Mouse (Mus musculus): ENCODE data around the gene Trabd. TPM values are rescaled to one million over a fixed set of nuclear protein-coding genes. Genes with fewer than 3 reads are reported as not detected.

The Trabd gene
- polyA plus RNA-seq (2015; fragmentation: Nextera tagmentation; extraction: Ambion mirVana), result 49.4 and 51.3 TPM in 2 replicates

DNA sequence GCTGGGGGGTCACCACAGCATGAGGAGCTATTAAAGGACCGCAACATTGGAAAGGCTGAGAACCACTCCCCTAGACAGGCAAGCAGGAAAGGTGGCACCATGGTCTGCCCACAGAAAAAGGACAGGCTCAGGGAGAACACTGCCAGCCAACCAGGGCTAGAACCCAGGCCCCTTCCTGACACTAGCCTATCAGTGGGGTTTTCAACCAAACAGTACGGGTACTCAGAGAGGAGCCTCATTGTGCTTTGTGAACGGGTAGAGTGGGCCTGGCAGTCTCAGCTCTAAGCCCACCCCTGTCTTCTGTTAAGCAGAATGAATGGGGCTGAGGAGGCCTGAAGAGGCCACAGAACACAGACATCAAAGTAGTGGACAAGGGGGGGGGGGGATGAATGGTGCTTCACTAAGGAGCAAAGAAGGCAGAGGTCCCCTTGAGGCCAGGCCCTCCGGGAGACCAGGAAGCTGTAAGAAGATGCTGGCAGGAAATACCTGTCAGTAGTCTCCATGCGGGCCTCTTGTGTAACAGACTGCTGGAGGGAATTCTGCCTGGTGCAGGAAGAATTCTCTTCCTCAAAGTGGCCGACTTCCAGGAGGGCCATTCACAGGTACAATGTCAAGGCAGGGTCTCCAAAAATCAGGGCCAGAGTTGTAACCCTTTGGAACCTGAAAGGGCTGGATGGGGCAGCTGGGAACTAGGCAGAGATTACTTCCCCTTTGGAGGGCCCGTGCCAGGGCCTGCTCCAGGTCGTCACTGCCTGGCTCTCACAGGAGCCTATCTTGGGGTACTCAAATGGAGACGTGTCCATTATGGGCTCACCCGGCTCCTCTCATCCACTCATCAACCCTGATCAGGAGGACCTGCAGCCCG is at the start of gene Trabd:
Gene Trabd, plus strand, starts transcription at position 512 of the 865 bp plus-strand sequence.
- Histone ChIP-seq H3K4me3 (peak within 1 kb of the TSS; percentile 85), H3K9ac (peak within 1 kb of the TSS; percentile 92), H3K36me3 (peaks cover 6% of the 10 kb centered on the region; the same call in 1 of the 2 replicates), H3K27ac (peak within 1 kb of the TSS; percentile 76), H3K4me2 (replicated peaks) (peak within 1 kb of the TSS; percentile 95), H3K9me3 (no peaks in the 10 kb centered on the region), H3K4me1 (peaks cover 39% of the 10 kb centered on the region), H3K27me3 (peaks cover 14% of the 10 kb centered on the region)
- ATAC-seq (ENCODE audit: low FRiP score, low read depth), result no peak
- WGBS, result 22% methylated on average over 11 of the region's 11 CpGs

DNA sequence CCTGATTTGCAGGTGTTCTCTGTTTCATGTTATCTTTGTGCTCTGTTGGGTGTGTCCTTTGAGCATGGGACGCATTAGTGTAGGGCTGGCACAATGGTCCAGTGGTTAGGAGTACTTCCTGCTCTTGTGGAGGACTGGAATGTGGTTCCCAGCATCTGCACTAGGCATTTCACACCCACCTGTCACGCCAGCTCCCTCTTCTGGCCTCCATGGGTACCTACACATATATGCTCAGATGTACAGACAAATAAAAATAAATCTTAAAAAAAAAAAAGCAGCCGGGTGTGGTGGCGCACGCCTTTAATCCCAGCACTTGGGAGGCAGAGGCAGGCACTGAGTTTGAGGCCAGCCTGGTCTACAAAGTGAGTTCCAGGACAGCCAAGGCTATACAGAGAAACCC is 30.5 kb upstream of the Trabd start:
- 76% methylated on average over 5 of the region's 5 CpGs for WGBS
- Histone ChIP-seq H3K36me3 (no peaks in the 10 kb centered on the region), H3K27me3 (no peaks in the 10 kb centered on the region), H3K27ac (no peak overlapping the region), H3K4me3 (no peak overlapping the region), H3K4me1 (no peaks in the 10 kb centered on the region), H3K4me2 (replicated peaks) (no peak overlapping the region), H3K9ac (no peak overlapping the region), H3K9me3 (peaks cover 10% of the 10 kb centered on the region)
- no peak for ATAC-seq (ENCODE audit: low FRiP score, low read depth)

DNA sequence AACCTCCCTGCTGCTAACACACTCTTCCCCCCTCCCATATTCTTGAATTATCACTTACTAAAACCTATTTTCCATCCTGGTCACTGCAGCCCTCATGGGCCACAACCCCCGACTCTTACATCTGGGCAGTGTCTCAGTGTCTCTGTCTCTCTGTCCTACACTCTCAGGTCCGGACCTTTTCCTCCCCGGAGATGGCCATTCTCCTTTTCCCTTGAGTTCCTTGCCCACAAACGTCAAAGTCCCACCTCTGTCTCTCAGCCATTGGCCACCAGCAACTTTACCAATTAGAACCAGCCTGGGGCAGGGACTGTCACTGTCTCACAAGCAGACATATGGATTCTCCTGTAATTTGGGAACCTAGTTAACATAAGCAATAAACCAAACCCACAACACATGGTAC is 28.6 kb upstream of the Trabd start:
- Histone ChIP-seq H3K27me3 (no peaks in the 10 kb centered on the region), H3K4me3 (no peak overlapping the region), H3K4me2 (replicated peaks) (no peak overlapping the region), H3K9ac (no peak overlapping the region), H3K4me1 (no peaks in the 10 kb centered on the region), H3K27ac (no peak overlapping the region), H3K36me3 (no peaks in the 10 kb centered on the region), H3K9me3 (peaks cover 10% of the 10 kb centered on the region)
- 51% methylated on average over 4 of the region's 4 CpGs for WGBS
- ATAC-seq (ENCODE audit: low FRiP score, low read depth), result no peak

DNA sequence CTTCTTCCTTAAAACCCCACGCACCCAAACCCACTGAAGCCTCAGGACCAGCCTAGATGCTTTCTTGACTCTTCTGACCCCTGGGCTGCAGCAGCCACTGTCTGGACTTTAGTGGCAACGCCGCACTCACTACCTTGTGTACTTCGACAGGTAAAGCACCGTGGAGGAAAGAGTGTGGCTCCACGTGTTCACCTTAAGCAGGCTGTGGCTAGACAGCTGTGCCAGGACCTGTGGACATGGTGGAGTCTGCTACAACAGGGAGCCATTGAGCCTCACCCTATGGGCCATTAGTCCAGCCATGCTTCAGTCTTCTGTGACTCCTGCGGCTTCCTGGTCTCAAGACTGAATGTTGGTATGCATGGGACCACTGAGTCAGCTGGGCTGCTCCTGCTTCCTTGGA is 20.3 kb upstream of the Trabd start:
- H3K27me3 ChIP-seq, result peaks cover 32% of the 10 kb centered on the region

DNA sequence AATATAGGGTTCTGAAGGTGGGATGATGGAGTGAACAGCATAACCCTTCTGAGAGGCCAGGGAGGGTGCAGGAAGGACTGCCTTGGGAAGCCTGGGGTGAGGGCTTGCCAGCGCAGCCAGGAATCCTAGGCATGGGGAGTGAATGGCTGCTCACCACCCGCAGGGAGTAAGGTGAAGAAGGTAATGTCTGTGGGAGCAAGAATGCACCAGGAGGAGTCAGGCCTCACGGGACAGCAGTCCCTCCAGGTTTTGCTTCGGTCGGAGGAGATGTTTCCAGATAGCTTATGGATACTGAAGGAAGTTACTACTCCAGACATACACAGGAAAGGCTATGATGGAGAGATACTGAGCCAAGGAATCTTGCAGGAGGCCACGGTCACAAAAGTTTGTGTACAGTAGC is 16.2 kb upstream of the Trabd start:
- H3K4me2 ChIP-seq (replicated peaks), result peak overlapping the region; percentile 92
- WGBS, result 24% methylated on average over 6 of the region's 6 CpGs
- H3K4me1 ChIP-seq, result peaks cover 10% of the 10 kb centered on the region
- no peak overlapping the region for H3K9ac ChIP-seq
- H3K4me3 ChIP-seq, result peak overlapping the region; percentile 67; the same call in 1 of the 2 replicates
- no peaks in the 10 kb centered on the region for H3K9me3 ChIP-seq
- ATAC-seq (ENCODE audit: low FRiP score, low read depth), result no peak
- H3K27me3 ChIP-seq, result peaks cover 69% of the 10 kb centered on the region
- H3K36me3 ChIP-seq, result no peaks in the 10 kb centered on the region
- H3K27ac ChIP-seq, result no peak overlapping the region

More for the DNA sequence above, 20.3 kb upstream of the Trabd start:
- H3K9ac ChIP-seq, result no peak overlapping the region
- ATAC-seq (ENCODE audit: low FRiP score, low read depth), result no peak
- 91% methylated on average over 7 of the region's 7 CpGs for WGBS
- H3K27ac ChIP-seq, result no peak overlapping the region
- H3K4me2 ChIP-seq (replicated peaks), result no peak overlapping the region
- H3K9me3 ChIP-seq, result no peaks in the 10 kb centered on the region
- no peaks in the 10 kb centered on the region for H3K36me3 ChIP-seq
- H3K4me3 ChIP-seq, result no peak overlapping the region
- peaks cover 5% of the 10 kb centered on the region for H3K4me1 ChIP-seq

DNA sequence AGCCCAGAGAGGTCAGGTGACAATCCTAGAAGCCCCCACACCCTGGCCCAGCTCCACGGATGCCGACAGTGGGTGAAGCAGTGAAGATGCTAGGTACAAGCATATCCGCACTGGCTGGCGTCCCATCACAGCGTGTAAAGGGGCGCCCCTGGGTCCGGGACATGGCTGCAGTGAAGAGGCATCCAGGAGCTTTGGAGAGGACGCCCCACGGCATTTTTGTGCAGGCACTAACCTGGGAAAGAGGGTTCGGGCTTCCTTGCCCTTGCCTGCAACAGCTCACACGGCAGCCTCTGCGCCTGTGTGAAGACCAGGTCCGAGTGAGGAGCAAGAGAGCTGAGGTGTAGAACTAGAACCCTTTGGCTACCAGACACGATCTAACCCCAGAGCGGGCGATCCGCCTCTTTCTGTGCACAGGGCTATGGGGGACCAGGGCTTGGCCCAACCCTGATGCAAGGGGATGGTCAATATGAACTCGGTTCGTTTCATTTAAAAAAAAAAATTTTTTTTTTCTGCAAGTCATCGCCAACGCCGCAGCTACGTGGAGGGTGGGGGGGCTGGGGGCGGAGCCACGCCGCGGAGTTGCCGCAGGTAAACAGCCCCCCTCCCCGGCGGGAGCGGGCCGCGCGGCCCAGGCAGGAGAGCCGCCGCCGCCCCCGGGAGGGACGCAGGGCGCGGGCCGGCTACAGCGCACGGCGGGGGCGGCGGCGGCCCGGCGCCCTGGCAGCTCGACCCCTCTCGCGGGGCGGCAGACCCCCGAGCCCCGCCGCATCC is 15.6 kb upstream of the Trabd start, which contains the start of gene Panx2:
Gene Panx2, plus strand, starts transcription at position 574 of the 771 bp plus-strand sequence.
- H3K4me2 ChIP-seq (replicated peaks), result peak within 1 kb of the TSS; percentile 92
- no peak within 1 kb of the TSS for H3K27ac ChIP-seq
- no peaks in the 10 kb centered on the region for H3K36me3 ChIP-seq
- peak within 1 kb of the TSS; percentile 74 for H3K9ac ChIP-seq
- no peaks in the 10 kb centered on the region for H3K9me3 ChIP-seq
- WGBS, result 1% methylated on average over 31 of the region's 57 CpGs
- no peak for ATAC-seq (ENCODE audit: low FRiP score, low read depth)
- H3K4me1 ChIP-seq, result peaks cover 10% of the 10 kb centered on the region
- H3K27me3 ChIP-seq, result peaks cover 75% of the 10 kb centered on the region
- H3K4me3 ChIP-seq, result peak within 1 kb of the TSS; percentile 67

DNA sequence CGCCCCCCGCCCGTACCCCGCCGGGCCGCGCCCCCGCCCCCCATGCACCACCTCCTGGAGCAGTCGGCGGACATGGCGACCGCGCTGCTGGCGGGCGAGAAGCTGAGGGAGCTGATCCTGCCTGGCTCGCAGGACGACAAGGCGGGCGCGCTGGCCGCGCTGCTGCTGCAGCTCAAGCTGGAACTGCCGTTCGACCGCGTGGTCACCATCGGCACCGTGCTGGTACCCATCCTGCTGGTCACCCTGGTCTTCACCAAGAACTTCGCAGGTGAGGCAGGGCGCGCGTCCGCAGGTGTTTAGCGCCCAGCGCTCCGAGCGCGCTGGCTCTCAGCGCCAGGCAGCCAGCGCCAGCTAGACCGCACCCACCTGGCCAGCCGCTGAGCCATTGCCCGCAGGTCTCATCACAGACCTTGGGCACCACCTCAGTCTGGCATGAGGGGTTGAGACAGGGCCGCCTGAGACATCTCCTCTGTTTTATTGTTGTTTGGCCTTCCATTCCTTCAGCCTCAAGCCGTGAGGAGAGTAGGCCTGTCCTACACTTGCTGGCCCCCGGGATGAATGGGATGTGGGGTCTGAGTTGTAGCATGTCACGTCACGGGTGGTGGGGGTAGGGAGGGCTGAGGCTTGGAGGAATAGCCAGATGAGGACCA is 14.8 kb upstream of the Trabd start:
- H3K4me3 ChIP-seq, result peak overlapping the region; percentile 67
- no peaks in the 10 kb centered on the region for H3K36me3 ChIP-seq
- H3K9ac ChIP-seq, result peak overlapping the region; percentile 74
- H3K4me2 ChIP-seq (replicated peaks), result peak overlapping the region; percentile 92
- ATAC-seq (ENCODE audit: low FRiP score, low read depth), result peak; percentile 45; the same call in 1 of the 2 replicates
- H3K9me3 ChIP-seq, result no peaks in the 10 kb centered on the region
- whole genome bisulfite sequencing, result 2% methylated on average over 45 of the region's 48 CpGs
- H3K27ac ChIP-seq, result no peak overlapping the region
- H3K4me1 ChIP-seq, result peaks cover 10% of the 10 kb centered on the region
- peaks cover 81% of the 10 kb centered on the region for H3K27me3 ChIP-seq

DNA sequence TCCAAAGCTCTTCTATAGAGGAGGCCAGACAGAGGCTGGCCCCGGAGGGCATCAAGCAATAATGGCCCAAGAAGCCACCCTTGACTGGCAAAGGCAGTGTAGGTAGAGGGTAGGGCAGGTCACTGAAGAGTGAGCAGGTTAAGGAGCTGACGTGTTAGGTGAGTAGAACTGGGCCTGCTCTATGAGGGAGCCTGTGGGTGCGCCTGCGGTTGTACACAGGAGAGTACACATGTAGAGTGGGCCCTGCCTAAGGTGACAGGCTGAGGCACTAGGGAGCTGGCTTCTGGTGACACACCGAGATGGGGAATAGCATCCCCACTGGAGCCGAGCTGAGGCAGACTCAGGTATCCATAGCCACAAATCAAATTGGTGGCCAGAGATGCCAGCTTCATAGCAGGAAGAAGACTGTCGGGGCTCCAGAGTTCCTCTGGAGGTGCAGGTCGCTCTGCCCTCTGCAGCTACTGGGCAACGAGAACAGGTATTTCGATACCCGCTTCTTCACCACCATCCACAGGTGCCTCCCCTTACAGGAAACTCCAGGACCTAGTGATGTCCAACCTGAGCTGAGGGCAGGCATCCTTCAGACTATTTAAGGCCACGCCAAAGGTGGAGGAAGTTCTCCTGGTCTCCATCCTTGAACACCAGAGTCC is 14.0 kb upstream of the Trabd start:
- peak overlapping the region; percentile 67; the same call in 1 of the 2 replicates for H3K4me3 ChIP-seq
- peak overlapping the region; percentile 92 for H3K4me2 ChIP-seq (replicated peaks)

DNA sequence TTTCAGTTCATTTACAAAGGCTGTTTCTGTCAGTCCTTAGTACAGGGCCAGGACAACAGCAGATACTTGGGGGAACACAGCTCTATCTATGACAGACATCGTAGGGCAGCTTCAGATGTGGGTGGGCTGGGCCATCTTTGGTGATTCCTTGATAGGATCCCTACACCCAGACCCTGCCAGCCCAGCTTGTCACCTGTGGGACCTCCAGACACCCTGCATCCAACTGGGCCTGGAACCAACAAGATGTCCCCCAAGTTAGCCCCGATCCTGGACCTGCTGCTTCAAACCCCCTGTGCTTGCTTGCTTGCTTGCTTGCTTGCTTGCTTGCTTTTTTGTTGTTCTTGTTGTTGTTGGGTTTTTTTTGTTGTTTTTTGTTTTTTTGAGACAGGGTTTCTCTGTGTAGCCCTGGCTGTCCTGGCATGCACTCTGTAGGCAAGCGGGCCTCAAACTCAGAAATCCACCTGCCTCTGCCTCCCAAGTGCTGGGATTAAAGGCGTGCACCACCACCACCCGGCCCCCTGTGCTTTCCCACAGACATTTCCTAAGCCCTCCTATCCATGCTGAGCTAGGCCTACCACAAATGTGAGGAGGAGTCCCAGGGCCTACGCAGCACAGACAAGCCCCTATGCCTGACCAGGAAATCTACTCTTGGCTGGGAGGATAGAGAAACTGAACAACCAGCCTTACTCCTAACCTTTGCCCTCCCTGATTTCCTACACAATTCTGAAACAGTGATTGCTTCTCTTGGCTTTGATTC is 13.0 kb upstream of the Trabd start:
- H3K4me3 ChIP-seq, result no peak overlapping the region
- peaks cover 90% of the 10 kb centered on the region for H3K27me3 ChIP-seq
- peaks cover 10% of the 10 kb centered on the region for H3K4me1 ChIP-seq
- H3K36me3 ChIP-seq, result no peaks in the 10 kb centered on the region
- H3K9me3 ChIP-seq, result no peaks in the 10 kb centered on the region
- no peak overlapping the region for H3K9ac ChIP-seq
- WGBS, result 93% methylated on average over 6 of the region's 6 CpGs
- H3K4me2 ChIP-seq (replicated peaks), result no peak overlapping the region
- H3K27ac ChIP-seq, result no peak overlapping the region
- ATAC-seq (ENCODE audit: low FRiP score, low read depth), result no peak

More for the DNA sequence above, 14.0 kb upstream of the Trabd start:
- Histone ChIP-seq H3K9me3 (no peaks in the 10 kb centered on the region), H3K4me1 (peaks cover 10% of the 10 kb centered on the region), H3K27me3 (peaks cover 88% of the 10 kb centered on the region), H3K27ac (no peak overlapping the region), H3K36me3 (no peaks in the 10 kb centered on the region), H3K9ac (no peak overlapping the region)
- WGBS, result 85% methylated on average over 12 of the region's 12 CpGs
- no peak for ATAC-seq (ENCODE audit: low FRiP score, low read depth)

DNA sequence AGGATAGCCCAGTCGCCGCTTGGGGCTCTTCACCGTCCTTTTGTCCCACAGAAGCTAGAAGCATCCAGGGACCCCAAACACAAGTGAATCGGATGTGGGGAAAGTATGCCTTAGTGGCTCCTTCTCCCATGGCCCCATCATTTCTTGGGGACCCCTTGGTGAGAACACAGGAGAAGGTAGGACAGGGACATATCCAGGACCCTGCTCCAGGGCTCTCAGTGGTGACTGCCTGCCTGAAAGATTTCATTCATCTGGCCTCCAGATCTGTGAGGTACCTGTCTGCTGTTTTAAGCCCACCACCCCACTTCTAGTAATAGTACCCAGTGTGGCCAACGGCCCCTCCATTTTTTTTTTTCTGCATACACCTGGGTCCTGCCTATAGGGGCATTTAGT is 12.4 kb upstream of the Trabd start:
- Histone ChIP-seq H3K4me1 (peaks cover 10% of the 10 kb centered on the region), H3K4me2 (replicated peaks) (no peak overlapping the region), H3K36me3 (no peaks in the 10 kb centered on the region), H3K9ac (no peak overlapping the region), H3K4me3 (no peak overlapping the region), H3K27ac (no peak overlapping the region), H3K27me3 (peaks cover 92% of the 10 kb centered on the region), H3K9me3 (no peaks in the 10 kb centered on the region)
- ATAC-seq (ENCODE audit: low FRiP score, low read depth), result no peak
- WGBS, result 88% methylated on average over 5 of the region's 5 CpGs

DNA sequence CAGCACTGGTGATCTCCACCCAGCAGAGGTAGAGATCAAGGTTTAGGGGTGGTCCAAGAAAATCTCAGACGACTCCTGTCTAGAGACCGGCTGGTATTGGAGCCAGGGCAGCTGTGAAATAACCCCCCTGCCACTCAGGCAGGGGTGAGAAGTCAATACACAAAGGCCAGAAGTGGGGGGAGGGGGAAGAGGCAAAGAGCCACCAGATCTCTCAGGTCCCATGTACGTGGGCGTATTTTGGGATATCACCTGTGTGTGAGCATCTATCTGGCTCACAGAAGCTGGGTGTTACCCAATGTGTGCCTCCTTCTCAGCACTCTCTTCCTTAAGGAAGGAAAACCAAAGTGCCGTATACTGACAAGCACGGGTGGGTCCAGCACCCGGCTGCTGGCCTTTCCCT is 11.9 kb upstream of the Trabd start:
- Histone ChIP-seq H3K4me3 (no peak overlapping the region), H3K36me3 (no peaks in the 10 kb centered on the region), H3K27ac (no peak overlapping the region), H3K9ac (no peak overlapping the region), H3K27me3 (peaks cover 92% of the 10 kb centered on the region), H3K4me1 (peaks cover 10% of the 10 kb centered on the region), H3K4me2 (replicated peaks) (no peak overlapping the region), H3K9me3 (no peaks in the 10 kb centered on the region)
- no peak for ATAC-seq (ENCODE audit: low FRiP score, low read depth)
- 66% methylated on average over 7 of the region's 7 CpGs for WGBS
